Mouse (Mus musculus) kidney, postnatal 0 days (tissue): ENCODE measurements at regions not wholly inside any gene's neighbourhood (a gene's known extent, or its start where the extent isn't known, plus 50 kb on each side); places are given as distances from the start of the nearest gene placed in this dataset.

Experiments
- ATAC-seq: fragments of 200-750 bp; cut with Nextera tagmentation; replicated peaks from 2 replicates; pipeline ENCODE4 v1.8.0; 2017; ENCODE audit warnings: low read depth, moderate number of reproducible peaks, moderate TSS enrichment, moderate library complexity; ENCODE audit not compliant: low FRiP score
- DNase-seq: peaks from one replicate; pipeline ENCODE4 v3.0.0-alpha.2; 2016; ENCODE audit warnings: low spot score
- H3K27ac ChIP-seq: fragments of 300-500 bp; sonication (generic); 2 replicates; pipeline ENCODE4 v1.5.1; 2014; ENCODE audit warnings: mild to moderate bottlenecking
- H3K27me3 ChIP-seq: fragments of 300-500 bp; sonication (generic); 2 replicates; pipeline ENCODE4 v1.6.1; 2014; ENCODE audit warnings: low read length, mixed read lengths; ENCODE audit not compliant: insufficient read depth
- H3K36me3 ChIP-seq: fragments of 300-500 bp; sonication (generic); 2 replicates; pipeline ENCODE4 v1.6.1; 2014; ENCODE audit warnings: low read length, mixed read lengths; ENCODE audit not compliant: insufficient read depth
- H3K4me1 ChIP-seq: fragments of 300-500 bp; sonication (generic); replicated peaks from 2 replicates; pipeline ENCODE4 v1.6.1; 2014; ENCODE audit warnings: antibody characterized with exemption, low read length, mixed read lengths; ENCODE audit not compliant: insufficient read depth
- H3K4me2 ChIP-seq: fragments of 300-500 bp; sonication (generic); 2 replicates; pipeline ENCODE4 v1.6.1; 2014; ENCODE audit warnings: mild to moderate bottlenecking, low read length, moderate library complexity, mixed read lengths
- H3K4me3 ChIP-seq: fragments of 300-500 bp; sonication (generic); replicated peaks from 2 replicates; pipeline ENCODE4 v1.5.1; 2014; ENCODE audit warnings: low read depth, low read length
- H3K9ac ChIP-seq: fragments of 300-500 bp; sonication (generic); 2 replicates; pipeline ENCODE4 v1.6.1; 2014; ENCODE audit warnings: low read depth, low read length
- H3K9me3 ChIP-seq: fragments of 300-500 bp; sonication (generic); replicated peaks from 2 replicates; pipeline ENCODE4 v1.6.1; 2016; ENCODE audit warnings: low read length, inconsistent platforms, mixed read lengths
- CTCF ChIP-seq: IDR thresholded peaks from 2 replicates; pipeline ENCODE4 v1.5.1; 2016; ENCODE audit warnings: antibody characterized with exemption, low read depth, mild to moderate bottlenecking, moderate library complexity
- WGBS: fragments of 180-500 bp; shearing (Covaris S2); extraction: QIAGEN DNeasy Blood & Tissue Kit; methylation state at CpG from one replicate; pipeline ENCODE4 v1.1.7; 2014; 5-methylcytosine and 5-hydroxymethylcytosine counted together

DNA sequence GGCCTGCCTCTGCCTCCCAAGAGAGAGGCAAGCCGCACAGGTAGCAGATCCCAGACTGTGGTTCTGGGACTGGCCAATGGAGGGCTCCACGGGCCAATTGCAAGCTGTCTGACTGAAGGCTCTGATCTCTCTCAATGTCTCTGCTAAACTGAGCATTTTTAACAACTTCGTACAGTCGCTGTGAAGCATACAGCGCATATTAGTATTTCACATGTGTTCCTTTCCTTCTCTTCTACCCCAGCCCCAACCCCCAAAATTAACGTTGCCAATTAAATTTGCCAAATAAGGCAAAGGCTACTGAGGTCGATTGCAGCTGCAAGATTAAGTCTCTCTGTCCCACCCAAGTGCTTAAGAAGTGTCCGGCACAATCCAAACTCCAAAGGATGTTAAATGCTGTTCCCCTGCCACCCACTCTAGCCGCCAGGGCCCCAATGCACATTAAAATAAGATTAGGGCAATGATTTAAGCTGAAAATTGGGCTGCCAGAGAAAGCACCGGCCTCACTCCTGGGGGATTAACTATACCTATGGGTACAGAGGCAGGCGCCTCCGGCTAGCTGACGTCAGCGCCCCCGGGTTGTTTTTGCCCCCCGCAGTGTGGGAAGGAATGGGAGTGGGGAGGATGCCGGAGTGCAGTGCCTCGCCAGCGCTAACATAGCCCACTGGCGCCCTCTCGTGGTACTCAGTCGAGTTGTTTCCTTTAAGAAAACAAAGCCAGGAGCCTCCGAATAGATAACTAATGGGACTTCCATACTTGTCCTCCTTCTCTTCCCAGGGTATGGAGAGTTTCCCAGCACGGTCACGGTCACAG is 81.3 kb downstream of the Gm21962 start:
- ATAC-seq (peak; percentile 87), DNase-seq (peak; percentile 95)
- Histone ChIP-seq H3K27me3 (no peaks in the 10 kb centered on the region), H3K4me3 (peak overlapping the region; percentile 26), H3K4me2 (peak overlapping the region; percentile 59), H3K36me3 (no peaks in the 10 kb centered on the region), H3K4me1 (peaks cover 5% of the 10 kb centered on the region), H3K27ac (peak overlapping the region; percentile 47), H3K9ac (peak overlapping the region; percentile 50; the same call in 1 of the 2 replicates), H3K9me3 (no peaks in the 10 kb centered on the region)
- WGBS: 20% methylated on average over 25 of the region's 25 CpGs
- TF ChIP-seq CTCF: peak; percentile 90

GRCm38 (mm10) chr3:137753257-137753654 is 81.9 kb downstream of the Gm21962 start:
- Histone ChIP-seq H3K9me3 (no peaks in the 10 kb centered on the region), H3K4me3 (peak overlapping the region; percentile 26; the same call in 1 of the 2 replicates), H3K27ac (no peak overlapping the region), H3K36me3 (no peaks in the 10 kb centered on the region), H3K4me2 (peak overlapping the region; percentile 59), H3K9ac (peak overlapping the region; percentile 50; the same call in 1 of the 2 replicates), H3K4me1 (peaks cover 5% of the 10 kb centered on the region), H3K27me3 (no peaks in the 10 kb centered on the region)
- ATAC-seq (no peak), DNase-seq (no peak)
- 45% methylated on average over 7 of the region's 7 CpGs for WGBS
- no peak for TF ChIP-seq CTCF

- no peak overlapping the region for H3K4me2 ChIP-seq
- H3K27ac ChIP-seq: no peak overlapping the region
- TF ChIP-seq CTCF: no peak
- WGBS: 89% methylated on average over 5 of the region's 5 CpGs
- ATAC-seq (no peak), DNase-seq (no peak)
- H3K9me3 ChIP-seq: no peaks in the 10 kb centered on the region
- no peak overlapping the region for H3K4me3 ChIP-seq
- H3K27me3 ChIP-seq: no peaks in the 10 kb centered on the region
- no peak overlapping the region for H3K9ac ChIP-seq
- H3K4me1 ChIP-seq: peaks cover 5% of the 10 kb centered on the region
- H3K36me3 ChIP-seq: no peaks in the 10 kb centered on the region
Measured at GRCm38 (mm10) chr3:137755391-137755790, 84.1 kb downstream of the Gm21962 start.

GRCm38 (mm10) chr3:137762213-137762884 is 91.0 kb downstream of the Gm21962 start:
- no peaks in the 10 kb centered on the region for H3K36me3 ChIP-seq
- no peak for DNase-seq
- no peak overlapping the region for H3K4me2 ChIP-seq
- no peak overlapping the region for H3K4me3 ChIP-seq
- H3K9me3 ChIP-seq: no peaks in the 10 kb centered on the region
- no peak for TF ChIP-seq CTCF
- ATAC-seq: no peak
- H3K27ac ChIP-seq: no peak overlapping the region
- H3K27me3 ChIP-seq: no peaks in the 10 kb centered on the region
- no peaks in the 10 kb centered on the region for H3K4me1 ChIP-seq
- H3K9ac ChIP-seq: no peak overlapping the region
- WGBS: 55% methylated on average over 14 of the region's 14 CpGs

GRCm38 (mm10) chr3:137763406-137763805 is 92.1 kb downstream of the Gm21962 start:
- no peak for TF ChIP-seq CTCF
- no peaks in the 10 kb centered on the region for H3K4me1 ChIP-seq
- no peak overlapping the region for H3K9ac ChIP-seq
- no peak overlapping the region for H3K4me3 ChIP-seq
- no peak for ATAC-seq
- 93% methylated on average over 5 of the region's 5 CpGs for WGBS
- no peak overlapping the region for H3K4me2 ChIP-seq
- no peak for DNase-seq
- H3K27ac ChIP-seq: no peak overlapping the region
- no peaks in the 10 kb centered on the region for H3K9me3 ChIP-seq
- no peaks in the 10 kb centered on the region for H3K36me3 ChIP-seq
- H3K27me3 ChIP-seq: no peaks in the 10 kb centered on the region

DNA sequence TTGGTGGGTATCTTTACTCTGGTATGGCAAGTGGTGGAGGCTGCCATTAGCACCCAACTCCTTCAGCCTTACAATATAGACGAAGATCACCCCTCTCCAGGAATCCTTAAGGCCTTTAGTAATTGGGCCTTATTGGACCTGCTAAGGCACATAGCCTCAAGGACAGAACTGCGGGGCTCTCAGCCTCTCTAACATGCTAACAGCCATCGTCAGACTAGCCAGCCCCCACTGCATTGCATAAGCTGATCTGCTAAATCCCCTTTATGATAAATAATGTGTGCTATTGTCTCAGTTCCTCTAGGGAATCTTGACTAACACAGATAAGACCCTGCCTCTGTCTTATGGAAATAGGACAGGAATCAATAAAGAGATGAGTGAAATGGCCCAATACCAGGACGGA is 95.7 kb upstream of the H2afz start:
- no peak overlapping the region for H3K4me2 ChIP-seq
- H3K4me1 ChIP-seq: no peaks in the 10 kb centered on the region
- H3K36me3 ChIP-seq: no peaks in the 10 kb centered on the region
- 88% methylated on average over 4 of the region's 4 CpGs for WGBS
- no peak for ATAC-seq
- H3K4me3 ChIP-seq: no peak overlapping the region
- no peak overlapping the region for H3K9ac ChIP-seq
- H3K27me3 ChIP-seq: no peaks in the 10 kb centered on the region
- TF ChIP-seq CTCF: no peak
- H3K27ac ChIP-seq: no peak overlapping the region
- no peaks in the 10 kb centered on the region for H3K9me3 ChIP-seq
- DNase-seq: no peak
